Mouse (Mus musculus) liver, adult 2 months (tissue): ENCODE results near the gene Nfkbid. TPM values are rescaled to one million over a fixed set of nuclear protein-coding genes. Genes with fewer than 3 reads are reported as not detected.

Experiments
- DNase-seq: peaks from one replicate; pipeline ENCODE4 v3.0.0-alpha.2; 2011; ENCODE audit warnings: low read depth, low spot score; ENCODE audit errors: extremely low read depth
- H3K27ac ChIP-seq: fragments of 200-500 bp; replicated peaks from 2 replicates; pipeline ENCODE4 v1.5.1; 2012; ENCODE audit warnings: low read depth, mild to moderate bottlenecking, control low read depth, inconsistent platforms, low read length; ENCODE audit not compliant: insufficient read depth
- H3K27me3 ChIP-seq: fragments of 200-500 bp; 2 replicates; pipeline ENCODE4 v1.6.1; 2012; ENCODE audit warnings: mild to moderate bottlenecking, moderate library complexity, low read length, inconsistent platforms; ENCODE audit not compliant: control insufficient read depth, insufficient read depth
- H3K36me3 ChIP-seq: fragments of 200-500 bp; 2 replicates; pipeline ENCODE4 v1.6.1; 2012; ENCODE audit warnings: low read length, inconsistent platforms; ENCODE audit not compliant: control insufficient read depth, insufficient read depth
- H3K4me1 ChIP-seq: fragments of 200-500 bp; 2 replicates; pipeline ENCODE4 v1.6.1; 2011; ENCODE audit warnings: low read length; ENCODE audit not compliant: control insufficient read depth, insufficient read depth
- H3K4me3 ChIP-seq: fragments of 200-500 bp; 2 replicates; pipeline ENCODE4 v1.5.1; 2011; ENCODE audit warnings: low read depth, mild to moderate bottlenecking, control low read depth, low read length, moderate library complexity; ENCODE audit not compliant: insufficient read depth
- H3K79me2 ChIP-seq: fragments of 200-500 bp; 2 replicates; pipeline ENCODE4 v1.6.1; 2012; ENCODE audit warnings: inconsistent platforms, mild to moderate bottlenecking, low read length, moderate library complexity; ENCODE audit not compliant: control insufficient read depth, insufficient read depth
- H3K9ac ChIP-seq: fragments of 200-500 bp; 2 replicates; pipeline ENCODE4 v1.6.1; 2012; ENCODE audit warnings: low read depth, mild to moderate bottlenecking, control low read depth, inconsistent platforms, low read length
- CTCF ChIP-seq: fragments of 200-500 bp; IDR thresholded peaks from 2 replicates; pipeline ENCODE4 v1.5.1; 2011; ENCODE audit warnings: low read depth, low read length, control low read depth
- POLR2A ChIP-seq: fragments of 200-500 bp; IDR thresholded peaks from 2 replicates; pipeline ENCODE4 v1.6.1; 2011; ENCODE audit warnings: low read length, control low read depth; ENCODE audit not compliant: insufficient read depth; ENCODE audit errors: extremely low read depth
- WGBS: fragments of 180-500 bp; shearing (Covaris S2); methylation state at CpG from one replicate; pipeline ENCODE4 v1.1.7; 2018; 5-methylcytosine and 5-hydroxymethylcytosine counted together
- polyA plus RNA-seq: library from polyadenylated mRNA; depleted of rRNA; stranded (reverse); fragments of >200 nt; gene quantifications from 2 replicates; pipeline ENCODE4 v1.2.3, GENCODE M21; 2012
- total RNA-seq: library from RNA; depleted of rRNA; stranded (reverse); fragments of >200 nt; gene quantifications from 2 replicates; pipeline ENCODE4 v1.2.3, GENCODE M21; 2014

Nfkbid gene
- total and polyA plus RNA-seq, 2 experiments = 0.55 to 0.92 TPM

- Histone ChIP-seq H3K9ac (no peak overlapping the region), H3K4me3 (no peak overlapping the region), H3K36me3 (no peaks in the 10 kb centered on the region), H3K27ac (no peak overlapping the region), H3K79me2 (no peaks in the 10 kb centered on the region), H3K4me1 (no peaks in the 10 kb centered on the region), H3K27me3 (no peaks in the 10 kb centered on the region)
- no peak for DNase-seq
- 86% methylated on average over 3 of the region's 3 CpGs for WGBS
- TF ChIP-seq CTCF (no peak), POLR2A (no peak)
Observed at GRCm38 (mm10) chr7:30411023-30411422, 10.5 kb upstream of the Nfkbid start.

GRCm38 (mm10) chr7:30412735-30413147 is 8.8 kb upstream of the Nfkbid start:
- Histone ChIP-seq H3K27me3 (no peaks in the 10 kb centered on the region), H3K79me2 (no peaks in the 10 kb centered on the region), H3K9ac (no peak overlapping the region), H3K27ac (peak overlapping the region; percentile 46), H3K4me1 (no peaks in the 10 kb centered on the region), H3K36me3 (no peaks in the 10 kb centered on the region), H3K4me3 (no peak overlapping the region)
- WGBS = 62% methylated on average over 4 of the region's 4 CpGs
- TF ChIP-seq POLR2A = no peak
- TF ChIP-seq CTCF = no peak
- no peak for DNase-seq

- Histone ChIP-seq H3K36me3 (no peaks in the 10 kb centered on the region), H3K9ac (peak within 1 kb of the TSS; percentile 34; the same call in 1 of the 2 replicates), H3K27me3 (no peaks in the 10 kb centered on the region), H3K4me1 (no peaks in the 10 kb centered on the region), H3K4me3 (peak within 1 kb of the TSS; percentile 45), H3K79me2 (no peaks in the 10 kb centered on the region), H3K27ac (peak within 1 kb of the TSS; percentile 46)
- DNase-seq = no peak
- TF ChIP-seq CTCF (no peak), POLR2A (0 out of 2 replicates have a peak, but pooled peaks have one; percentile 15)
- 66% methylated on average over 5 of the region's 5 CpGs for WGBS
Observed at GRCm38 (mm10) chr7:30413596-30413995, 7.9 kb upstream of the Nfkbid start, which contains the start of gene Tyrobp. TSS of gene Tyrobp (plus strand) at chr7:30413760.

- 0 out of 2 replicates have a peak, but pooled peaks cover 2% of the 10 kb centered on the region for H3K4me1 ChIP-seq
- no peak overlapping the region for H3K9ac ChIP-seq
- H3K27ac ChIP-seq = no peak overlapping the region
- H3K79me2 ChIP-seq = no peaks in the 10 kb centered on the region
- DNase-seq = no peak
- WGBS = 73% methylated on average over 9 of the region's 9 CpGs
- no peak overlapping the region for H3K4me3 ChIP-seq
- TF ChIP-seq CTCF = no peak
- TF ChIP-seq POLR2A = no peak
- H3K27me3 ChIP-seq = no peaks in the 10 kb centered on the region
- no peaks in the 10 kb centered on the region for H3K36me3 ChIP-seq
Observed at GRCm38 (mm10) chr7:30417856-30418255, 3.7 kb upstream of the Nfkbid start.

GRCm38 (mm10) chr7:30419561-30420499 is 1.7 kb upstream of the Nfkbid start, which contains the start of gene Hcst:
TSS of gene Hcst (minus strand) at chr7:30419854.
- 0 out of 2 replicates have a peak within 1 kb of the TSS, but pooled peaks have one; percentile 7 for H3K9ac ChIP-seq
- H3K27me3 ChIP-seq = no peaks in the 10 kb centered on the region
- H3K4me1 ChIP-seq = 0 out of 2 replicates have a peak, but pooled peaks cover 2% of the 10 kb centered on the region
- H3K36me3 ChIP-seq = no peaks in the 10 kb centered on the region
- peak within 1 kb of the TSS; percentile 59 for H3K27ac ChIP-seq
- TF ChIP-seq POLR2A = no peak
- peak within 1 kb of the TSS; percentile 16; the same call in 1 of the 2 replicates for H3K4me3 ChIP-seq
- WGBS = 52% methylated on average over 10 of the region's 10 CpGs
- DNase-seq = peak; percentile 28
- H3K79me2 ChIP-seq = no peaks in the 10 kb centered on the region
